Mouse (Mus musculus): ENCODE results near the gene Erp44. TPM values are rescaled to one million over a fixed set of nuclear protein-coding genes. Genes with fewer than 3 reads are reported as not detected.

The Erp44 gene
- polyA plus RNA-seq, 1 experiment from 2014 or later = 103 TPM

GRCm38 (mm10) chr4:48197925-48198324 lies 81.4 kb downstream of the Erp44 start:
- Histone ChIP-seq H3K36me3 (ENCODE audit: insufficient read depth, low read length) (peaks cover 22% of the 10 kb centered on the region), H3K4me1 (ENCODE audit: insufficient read depth, low read length) (no peaks in the 10 kb centered on the region), H3K27me3 (ENCODE audit: insufficient read depth, low read length) (no peaks in the 10 kb centered on the region), H3K27ac (ENCODE audit: low read length) (no peak overlapping the region), H3K9me3 (ENCODE audit: low read length) (no peaks in the 10 kb centered on the region), H3K4me2 (replicated peaks; ENCODE audit: low read depth, low read length) (no peak overlapping the region), H3K9ac (replicated peaks; ENCODE audit: low read length) (no peak overlapping the region), H3K4me3 (ENCODE audit: low read length) (no peak overlapping the region)
- WGBS = 88% methylated on average over 3 of the region's 3 CpGs
- ATAC-seq (ENCODE audit: low FRiP score, low TSS enrichment) = no peak

GRCm38 (mm10) chr4:48182115-48182806 lies 97.1 kb downstream of the Erp44 start:
- Histone ChIP-seq H3K4me2 (replicated peaks; ENCODE audit: low read depth, low read length) (no peak overlapping the region), H3K9ac (replicated peaks; ENCODE audit: low read length) (no peak overlapping the region), H3K9me3 (ENCODE audit: low read length) (0 out of 2 replicates have a peak, but pooled peaks cover 4% of the 10 kb centered on the region), H3K36me3 (ENCODE audit: insufficient read depth, low read length) (peaks cover 6% of the 10 kb centered on the region; the same call in 1 of the 2 replicates), H3K4me3 (ENCODE audit: low read length) (no peak overlapping the region), H3K4me1 (ENCODE audit: insufficient read depth, low read length) (no peaks in the 10 kb centered on the region), H3K27me3 (ENCODE audit: insufficient read depth, low read length) (no peaks in the 10 kb centered on the region), H3K27ac (ENCODE audit: low read length) (no peak overlapping the region)
- 85% methylated on average over 8 of the region's 8 CpGs for WGBS
- no peak for ATAC-seq (ENCODE audit: low FRiP score, low TSS enrichment)

- Histone ChIP-seq H3K27ac (ENCODE audit: low read length) (no peak overlapping the region), H3K9ac (replicated peaks; ENCODE audit: low read length) (no peak overlapping the region), H3K4me3 (ENCODE audit: low read length) (no peak overlapping the region), H3K4me1 (ENCODE audit: insufficient read depth, low read length) (no peaks in the 10 kb centered on the region), H3K4me2 (replicated peaks; ENCODE audit: low read depth, low read length) (no peak overlapping the region), H3K36me3 (ENCODE audit: insufficient read depth, low read length) (peaks cover 6% of the 10 kb centered on the region; the same call in 1 of the 2 replicates), H3K27me3 (ENCODE audit: insufficient read depth, low read length) (no peaks in the 10 kb centered on the region), H3K9me3 (ENCODE audit: low read length) (0 out of 2 replicates have a peak, but pooled peaks cover 4% of the 10 kb centered on the region)
- WGBS = 79% methylated on average over 6 of the region's 6 CpGs
- no peak for ATAC-seq (ENCODE audit: low FRiP score, low TSS enrichment)
Measured at GRCm38 (mm10) chr4:48181366-48181765, 98.0 kb downstream of the Erp44 start.

- Histone ChIP-seq H3K36me3 (ENCODE audit: insufficient read depth, low read length) (peaks cover 6% of the 10 kb centered on the region; the same call in 1 of the 2 replicates), H3K27ac (ENCODE audit: low read length) (no peak overlapping the region), H3K4me3 (ENCODE audit: low read length) (no peak overlapping the region), H3K4me1 (ENCODE audit: insufficient read depth, low read length) (no peaks in the 10 kb centered on the region), H3K9me3 (ENCODE audit: low read length) (0 out of 2 replicates have a peak, but pooled peaks cover 4% of the 10 kb centered on the region), H3K4me2 (replicated peaks; ENCODE audit: low read depth, low read length) (no peak overlapping the region), H3K9ac (replicated peaks; ENCODE audit: low read length) (no peak overlapping the region), H3K27me3 (ENCODE audit: insufficient read depth, low read length) (no peaks in the 10 kb centered on the region)
- no peak for ATAC-seq (ENCODE audit: low FRiP score, low TSS enrichment)
- 40% methylated on average over 2 of the region's 2 CpGs for WGBS
Measured at GRCm38 (mm10) chr4:48180922-48181321, 98.4 kb downstream of the Erp44 start.

GRCm38 (mm10) chr4:48175666-48176065 lies 103.7 kb downstream of the Erp44 start:
- Histone ChIP-seq H3K9ac (replicated peaks; ENCODE audit: low read length) (no peak overlapping the region), H3K9me3 (ENCODE audit: low read length) (0 out of 2 replicates have a peak, but pooled peaks cover 4% of the 10 kb centered on the region), H3K4me3 (ENCODE audit: low read length) (no peak overlapping the region), H3K27me3 (ENCODE audit: insufficient read depth, low read length) (no peaks in the 10 kb centered on the region), H3K27ac (ENCODE audit: low read length) (no peak overlapping the region), H3K36me3 (ENCODE audit: insufficient read depth, low read length) (0 out of 2 replicates have a peak, but pooled peaks cover 2% of the 10 kb centered on the region), H3K4me2 (replicated peaks; ENCODE audit: low read depth, low read length) (no peak overlapping the region), H3K4me1 (ENCODE audit: insufficient read depth, low read length) (no peaks in the 10 kb centered on the region)
- ATAC-seq (ENCODE audit: low FRiP score, low TSS enrichment) = no peak
- 92% methylated on average over 3 of the region's 3 CpGs for WGBS

GRCm38 (mm10) chr4:48163851-48164250 lies 115.5 kb downstream of the Erp44 start:
- no peak overlapping the region for H3K27ac ChIP-seq (ENCODE audit: low read length)
- peaks cover 14% of the 10 kb centered on the region; the same call in 1 of the 2 replicates for H3K36me3 ChIP-seq (ENCODE audit: insufficient read depth, low read length)
- no peak overlapping the region for H3K4me2 ChIP-seq (replicated peaks; ENCODE audit: low read depth, low read length)
- no peaks in the 10 kb centered on the region for H3K4me1 ChIP-seq (ENCODE audit: insufficient read depth, low read length)
- H3K4me3 ChIP-seq (ENCODE audit: low read length) = no peak overlapping the region
- H3K9ac ChIP-seq (replicated peaks; ENCODE audit: low read length) = no peak overlapping the region
- no peak for ATAC-seq (ENCODE audit: low FRiP score, low TSS enrichment)
- no peaks in the 10 kb centered on the region for H3K9me3 ChIP-seq (ENCODE audit: low read length)
- H3K27me3 ChIP-seq (ENCODE audit: insufficient read depth, low read length) = no peaks in the 10 kb centered on the region
- WGBS = 81% methylated on average over 5 of the region's 5 CpGs

GRCm38 (mm10) chr4:48160386-48160785 lies 119.0 kb downstream of the Erp44 start:
- H3K4me2 ChIP-seq (replicated peaks; ENCODE audit: low read depth, low read length) = no peak overlapping the region
- no peak for ATAC-seq (ENCODE audit: low FRiP score, low TSS enrichment)
- H3K9me3 ChIP-seq (ENCODE audit: low read length) = no peaks in the 10 kb centered on the region
- 79% methylated on average over 4 of the region's 4 CpGs for WGBS
- no peak overlapping the region for H3K4me3 ChIP-seq (ENCODE audit: low read length)
- no peaks in the 10 kb centered on the region for H3K4me1 ChIP-seq (ENCODE audit: insufficient read depth, low read length)
- H3K27me3 ChIP-seq (ENCODE audit: insufficient read depth, low read length) = no peaks in the 10 kb centered on the region
- 0 out of 2 replicates have a peak, but pooled peaks cover 4% of the 10 kb centered on the region for H3K36me3 ChIP-seq (ENCODE audit: insufficient read depth, low read length)
- no peak overlapping the region for H3K27ac ChIP-seq (ENCODE audit: low read length)
- H3K9ac ChIP-seq (replicated peaks; ENCODE audit: low read length) = no peak overlapping the region

- Histone ChIP-seq H3K4me3 (ENCODE audit: low read length) (no peak overlapping the region), H3K4me1 (ENCODE audit: insufficient read depth, low read length) (no peaks in the 10 kb centered on the region), H3K9me3 (ENCODE audit: low read length) (no peaks in the 10 kb centered on the region), H3K36me3 (ENCODE audit: insufficient read depth, low read length) (no peaks in the 10 kb centered on the region), H3K9ac (replicated peaks; ENCODE audit: low read length) (no peak overlapping the region), H3K27me3 (ENCODE audit: insufficient read depth, low read length) (no peaks in the 10 kb centered on the region), H3K4me2 (replicated peaks; ENCODE audit: low read depth, low read length) (no peak overlapping the region), H3K27ac (ENCODE audit: low read length) (no peak overlapping the region)
- 62% methylated on average over 1 of the region's 1 CpGs for WGBS
- no peak for ATAC-seq (ENCODE audit: low FRiP score, low TSS enrichment)
Measured at GRCm38 (mm10) chr4:48155864-48156263, 123.5 kb downstream of the Erp44 start.

GRCm38 (mm10) chr4:48153229-48153628 lies 126.1 kb downstream of the Erp44 start:
- Histone ChIP-seq H3K9ac (replicated peaks; ENCODE audit: low read length) (no peak overlapping the region), H3K4me3 (ENCODE audit: low read length) (no peak overlapping the region), H3K27ac (ENCODE audit: low read length) (no peak overlapping the region), H3K27me3 (ENCODE audit: insufficient read depth, low read length) (no peaks in the 10 kb centered on the region), H3K9me3 (ENCODE audit: low read length) (no peaks in the 10 kb centered on the region), H3K4me2 (replicated peaks; ENCODE audit: low read depth, low read length) (no peak overlapping the region), H3K36me3 (ENCODE audit: insufficient read depth, low read length) (no peaks in the 10 kb centered on the region), H3K4me1 (ENCODE audit: insufficient read depth, low read length) (no peaks in the 10 kb centered on the region)
- WGBS = 89% methylated on average over 5 of the region's 5 CpGs
- ATAC-seq (ENCODE audit: low FRiP score, low TSS enrichment) = no peak

- WGBS = 91% methylated on average over 2 of the region's 2 CpGs
- Histone ChIP-seq H3K27me3 (ENCODE audit: insufficient read depth, low read length) (no peaks in the 10 kb centered on the region), H3K36me3 (ENCODE audit: insufficient read depth, low read length) (no peaks in the 10 kb centered on the region), H3K27ac (ENCODE audit: low read length) (no peak overlapping the region), H3K9me3 (ENCODE audit: low read length) (no peaks in the 10 kb centered on the region), H3K9ac (replicated peaks; ENCODE audit: low read length) (no peak overlapping the region), H3K4me3 (ENCODE audit: low read length) (no peak overlapping the region), H3K4me2 (replicated peaks; ENCODE audit: low read depth, low read length) (no peak overlapping the region), H3K4me1 (ENCODE audit: insufficient read depth, low read length) (no peaks in the 10 kb centered on the region)
- no peak for ATAC-seq (ENCODE audit: low FRiP score, low TSS enrichment)
Measured at GRCm38 (mm10) chr4:48149492-48149891, 129.9 kb downstream of the Erp44 start.
